Mouse (Mus musculus): ENCODE measurements at regions not wholly inside any gene's neighbourhood (a gene's known extent, or its start where the extent isn't known, plus 50 kb on each side); places are given as distances from the start of the nearest gene placed in this dataset.

- Histone ChIP-seq H3K9me3 (ENCODE audit: control insufficient read depth, low read length) (no peaks in the 10 kb centered on the region), H3K27me3 (ENCODE audit: control insufficient read depth, insufficient read depth, low read length) (no peaks in the 10 kb centered on the region), H3K36me3 (ENCODE audit: control insufficient read depth, insufficient read depth, low read length) (no peaks in the 10 kb centered on the region), H3K27ac (replicated peaks; ENCODE audit: low read depth, low read length) (no peak overlapping the region), H3K9ac (replicated peaks; ENCODE audit: low read length) (no peak overlapping the region), H3K4me3 (replicated peaks; ENCODE audit: low read depth, low read length) (no peak overlapping the region), H3K4me1 (ENCODE audit: control insufficient read depth, insufficient read depth, low read length) (no peaks in the 10 kb centered on the region), H3K4me2 (ENCODE audit: low read length) (no peak overlapping the region)
- WGBS, result 82% methylated on average over 6 of the region's 6 CpGs
- no peak for ATAC-seq (ENCODE audit: low FRiP score, low TSS enrichment)
- DNase-seq, result no peak
Measured at GRCm38 (mm10) chr10:37325514-37326167, 186.9 kb upstream of the Marcks start.

GRCm38 (mm10) chr10:37323689-37324088 lies 185.0 kb upstream of the Marcks start:
- H3K4me2 ChIP-seq (ENCODE audit: low read length), result no peak overlapping the region
- 57% methylated on average over 1 of the region's 1 CpGs for WGBS
- DNase-seq (no peak), ATAC-seq (ENCODE audit: low FRiP score, low TSS enrichment) (no peak)
- H3K9me3 ChIP-seq (ENCODE audit: control insufficient read depth, low read length), result no peaks in the 10 kb centered on the region
- no peak overlapping the region for H3K27ac ChIP-seq (replicated peaks; ENCODE audit: low read depth, low read length)
- H3K4me1 ChIP-seq (ENCODE audit: control insufficient read depth, insufficient read depth, low read length), result no peaks in the 10 kb centered on the region
- H3K9ac ChIP-seq (replicated peaks; ENCODE audit: low read length), result no peak overlapping the region
- no peak overlapping the region for H3K4me3 ChIP-seq (replicated peaks; ENCODE audit: low read depth, low read length)
- H3K36me3 ChIP-seq (ENCODE audit: control insufficient read depth, insufficient read depth, low read length), result no peaks in the 10 kb centered on the region
- H3K27me3 ChIP-seq (ENCODE audit: control insufficient read depth, insufficient read depth, low read length), result no peaks in the 10 kb centered on the region

- 71% methylated on average over 1 of the region's 1 CpGs for WGBS
- no peaks in the 10 kb centered on the region for H3K4me1 ChIP-seq (ENCODE audit: control insufficient read depth, insufficient read depth, low read length)
Measured at GRCm38 (mm10) chr10:37322809-37323208, 184.1 kb upstream of the Marcks start.

GRCm38 (mm10) chr10:37322310-37322709 lies 183.6 kb upstream of the Marcks start:
- no peaks in the 10 kb centered on the region for H3K36me3 ChIP-seq (ENCODE audit: control insufficient read depth, insufficient read depth, low read length)
- no peak for ATAC-seq (ENCODE audit: low FRiP score, low TSS enrichment)
- WGBS, result 93% methylated on average over 5 of the region's 5 CpGs

More at GRCm38 (mm10) chr10:37322809-37323208, 184.1 kb upstream of the Marcks start:
- H3K9me3 ChIP-seq (ENCODE audit: control insufficient read depth, low read length), result no peaks in the 10 kb centered on the region
- H3K4me2 ChIP-seq (ENCODE audit: low read length), result no peak overlapping the region
- no peak overlapping the region for H3K4me3 ChIP-seq (replicated peaks; ENCODE audit: low read depth, low read length)
- ATAC-seq (ENCODE audit: low FRiP score, low TSS enrichment) (no peak), DNase-seq (no peak)
- H3K27me3 ChIP-seq (ENCODE audit: control insufficient read depth, insufficient read depth, low read length), result no peaks in the 10 kb centered on the region
- H3K36me3 ChIP-seq (ENCODE audit: control insufficient read depth, insufficient read depth, low read length), result no peaks in the 10 kb centered on the region
- H3K9ac ChIP-seq (replicated peaks; ENCODE audit: low read length), result no peak overlapping the region
- no peak overlapping the region for H3K27ac ChIP-seq (replicated peaks; ENCODE audit: low read depth, low read length)

GRCm38 (mm10) chr10:37321171-37321570 lies 182.5 kb upstream of the Marcks start:
- ATAC-seq (ENCODE audit: low FRiP score, low TSS enrichment), result no peak
- 89% methylated on average over 3 of the region's 3 CpGs for WGBS
- Histone ChIP-seq H3K27me3 (ENCODE audit: control insufficient read depth, insufficient read depth, low read length) (no peaks in the 10 kb centered on the region), H3K4me1 (ENCODE audit: control insufficient read depth, insufficient read depth, low read length) (no peaks in the 10 kb centered on the region), H3K36me3 (ENCODE audit: control insufficient read depth, insufficient read depth, low read length) (no peaks in the 10 kb centered on the region), H3K4me2 (ENCODE audit: low read length) (no peak overlapping the region), H3K9ac (replicated peaks; ENCODE audit: low read length) (no peak overlapping the region), H3K9me3 (ENCODE audit: control insufficient read depth, low read length) (no peaks in the 10 kb centered on the region), H3K27ac (replicated peaks; ENCODE audit: low read depth, low read length) (no peak overlapping the region), H3K4me3 (replicated peaks; ENCODE audit: low read depth, low read length) (no peak overlapping the region)
- no peak for DNase-seq

More at GRCm38 (mm10) chr10:37322310-37322709, 183.6 kb upstream of the Marcks start:
- H3K27ac ChIP-seq (replicated peaks; ENCODE audit: low read depth, low read length), result no peak overlapping the region
- H3K9ac ChIP-seq (replicated peaks; ENCODE audit: low read length), result no peak overlapping the region
- no peak overlapping the region for H3K4me2 ChIP-seq (ENCODE audit: low read length)
- H3K27me3 ChIP-seq (ENCODE audit: control insufficient read depth, insufficient read depth, low read length), result no peaks in the 10 kb centered on the region
- DNase-seq, result no peak
- no peak overlapping the region for H3K4me3 ChIP-seq (replicated peaks; ENCODE audit: low read depth, low read length)
- no peaks in the 10 kb centered on the region for H3K4me1 ChIP-seq (ENCODE audit: control insufficient read depth, insufficient read depth, low read length)
- no peaks in the 10 kb centered on the region for H3K9me3 ChIP-seq (ENCODE audit: control insufficient read depth, low read length)

- Histone ChIP-seq H3K4me1 (ENCODE audit: control insufficient read depth, insufficient read depth, low read length) (peaks cover under 1% of the 10 kb centered on the region; the same call in 1 of the 2 replicates), H3K4me2 (ENCODE audit: low read length) (no peak overlapping the region), H3K27ac (replicated peaks; ENCODE audit: low read depth, low read length) (no peak overlapping the region), H3K4me3 (replicated peaks; ENCODE audit: low read depth, low read length) (no peak overlapping the region), H3K27me3 (ENCODE audit: control insufficient read depth, insufficient read depth, low read length) (no peaks in the 10 kb centered on the region), H3K9ac (replicated peaks; ENCODE audit: low read length) (no peak overlapping the region), H3K9me3 (ENCODE audit: control insufficient read depth, low read length) (no peaks in the 10 kb centered on the region), H3K36me3 (ENCODE audit: control insufficient read depth, insufficient read depth, low read length) (no peaks in the 10 kb centered on the region)
- DNase-seq, result no peak
- WGBS, result 96% methylated on average over 8 of the region's 8 CpGs
- ATAC-seq (ENCODE audit: low FRiP score, low TSS enrichment), result no peak
Measured at GRCm38 (mm10) chr10:37319746-37320430, 181.2 kb upstream of the Marcks start.

- peaks cover 3% of the 10 kb centered on the region; the same call in 1 of the 2 replicates for H3K4me1 ChIP-seq (ENCODE audit: control insufficient read depth, insufficient read depth, low read length)
- H3K36me3 ChIP-seq (ENCODE audit: control insufficient read depth, insufficient read depth, low read length), result no peaks in the 10 kb centered on the region
- no peak for DNase-seq
- H3K9ac ChIP-seq (replicated peaks; ENCODE audit: low read length), result no peak overlapping the region
- no peaks in the 10 kb centered on the region for H3K9me3 ChIP-seq (ENCODE audit: control insufficient read depth, low read length)
- no peak overlapping the region for H3K4me3 ChIP-seq (replicated peaks; ENCODE audit: low read depth, low read length)
- H3K27ac ChIP-seq (replicated peaks; ENCODE audit: low read depth, low read length), result no peak overlapping the region
- no peak for ATAC-seq (ENCODE audit: low FRiP score, low TSS enrichment)
- 84% methylated on average over 3 of the region's 3 CpGs for WGBS
- no peaks in the 10 kb centered on the region for H3K27me3 ChIP-seq (ENCODE audit: control insufficient read depth, insufficient read depth, low read length)
- no peak overlapping the region for H3K4me2 ChIP-seq (ENCODE audit: low read length)
Measured at GRCm38 (mm10) chr10:37316701-37317100, 178.0 kb upstream of the Marcks start.

- no peaks in the 10 kb centered on the region for H3K9me3 ChIP-seq (ENCODE audit: control insufficient read depth, low read length)
- 100% methylated on average over 1 of the region's 1 CpGs for WGBS
- no peak overlapping the region for H3K9ac ChIP-seq (replicated peaks; ENCODE audit: low read length)
- peaks cover 3% of the 10 kb centered on the region; the same call in 1 of the 2 replicates for H3K4me1 ChIP-seq (ENCODE audit: control insufficient read depth, insufficient read depth, low read length)
- H3K4me2 ChIP-seq (ENCODE audit: low read length), result no peak overlapping the region
- DNase-seq (no peak), ATAC-seq (ENCODE audit: low FRiP score, low TSS enrichment) (no peak)
- no peaks in the 10 kb centered on the region for H3K36me3 ChIP-seq (ENCODE audit: control insufficient read depth, insufficient read depth, low read length)
- H3K27ac ChIP-seq (replicated peaks; ENCODE audit: low read depth, low read length), result no peak overlapping the region
- no peak overlapping the region for H3K4me3 ChIP-seq (replicated peaks; ENCODE audit: low read depth, low read length)
- H3K27me3 ChIP-seq (ENCODE audit: control insufficient read depth, insufficient read depth, low read length), result no peaks in the 10 kb centered on the region
Measured at GRCm38 (mm10) chr10:37315804-37316203, 177.1 kb upstream of the Marcks start.

All from midbrain, embryonic 14.5 days (tissue).